Comparison of ENCODE assay signal across 18 mouse cellular contexts in the genomic region with DNA sequence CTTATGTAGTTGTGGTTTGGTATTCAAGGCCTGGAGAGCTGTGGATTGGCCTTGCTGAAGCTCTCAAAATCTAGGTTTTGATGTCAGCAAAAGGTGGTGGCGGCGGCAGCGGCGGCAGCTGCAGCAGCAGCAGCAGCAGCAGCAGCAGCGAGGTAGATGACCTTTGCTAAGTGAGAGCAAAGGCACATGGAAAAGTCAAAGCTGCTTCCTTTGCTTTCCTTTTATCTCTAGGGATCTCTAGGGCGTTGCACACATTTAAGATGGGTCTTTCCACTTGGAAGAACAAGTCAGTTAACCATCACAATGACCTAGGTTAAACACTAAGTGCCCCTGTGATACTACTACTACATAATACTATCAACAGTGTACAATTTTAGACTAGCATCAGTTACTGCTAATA.
"Had no signal": no experiment of that assay in that cellular context is flagged by ENCODE, and none has a peak within 500 bp of the region (broad histone marks: within the 10 kb centered on the region; RNA-seq: fewer than 3 reads in every experiment).

No protein-coding gene starts in this region.

- H3K9ac ChIP-seq: lung, embryonic 14.5 days; midbrain, embryonic 12.5 days; neural tube, embryonic 13.5 days; neural tube, embryonic 15.5 days had no signal

- H3K9me3 ChIP-seq: midbrain, embryonic 10.5 days; midbrain, embryonic 12.5 days; neural tube, embryonic 13.5 days; neural tube, embryonic 15.5 days had no signal

- H3K4me1 ChIP-seq: midbrain, embryonic 10.5 days; midbrain, embryonic 12.5 days; neural tube, embryonic 13.5 days; neural tube, embryonic 15.5 days had no signal

- H3K27ac ChIP-seq: midbrain, embryonic 10.5 days; midbrain, embryonic 12.5 days; neural tube, embryonic 13.5 days; neural tube, embryonic 15.5 days had no signal

- DNase-seq: lung, adult 18-20 months; lung, embryonic 14.5 days; lung, postnatal 10 days; lung, postnatal 4 days; midbrain, embryonic 14.5 days; retina, postnatal 1 day; right cerebral cortex, adult 18-20 months; right cerebral cortex, postnatal 25 days; right cerebral cortex, postnatal 4 days; spleen, adult 18-20 months; thymus, adult 18-20 months; thymus, postnatal 14 days; thymus, postnatal 36 days had no signal

- H3K4me3 ChIP-seq: midbrain, embryonic 10.5 days; midbrain, embryonic 12.5 days; myocyte; neural tube, embryonic 13.5 days; neural tube, embryonic 15.5 days had no signal
